Mouse (Mus musculus): ENCODE data around the gene Sh3kbp1. TPM values are rescaled to one million over a fixed set of nuclear protein-coding genes. Genes with fewer than 3 reads are reported as not detected.

Sh3kbp1 gene
- polyA plus RNA-seq, 1 experiment, result 32.0 TPM

- no peak overlapping the region for H3K27ac ChIP-seq (ENCODE audit: insufficient read depth, low read length)
- H3K4me3 ChIP-seq (ENCODE audit: insufficient read depth, low read length), result no peak overlapping the region
- TF ChIP-seq CTCF (IDR thresholded peaks at IDR 0.05; ENCODE audit: extremely low read depth, insufficient read depth, low read length) (no peak), POLR2A (IDR thresholded peaks at IDR 0.05; ENCODE audit: extremely low read depth, insufficient read depth, low read length) (no peak)
- no peaks in the 10 kb centered on the region; the same call in 1 of the 2 replicates for H3K4me1 ChIP-seq (ENCODE audit: control insufficient read depth, insufficient read depth, low read length)
These were observed 213.2 kb downstream of the Sh3kbp1 start for GRCm38 (mm10) chrX:159840225-159840624.

- no peak overlapping the region for H3K27ac ChIP-seq (ENCODE audit: insufficient read depth, low read length)
- no peaks in the 10 kb centered on the region for H3K4me1 ChIP-seq (ENCODE audit: control insufficient read depth, insufficient read depth, low read length)
- no peak overlapping the region for H3K4me3 ChIP-seq (ENCODE audit: insufficient read depth, low read length)
- TF ChIP-seq CTCF (IDR thresholded peaks at IDR 0.05; ENCODE audit: extremely low read depth, insufficient read depth, low read length) (no peak), POLR2A (IDR thresholded peaks at IDR 0.05; ENCODE audit: extremely low read depth, insufficient read depth, low read length) (no peak)
These were observed 223.7 kb downstream of the Sh3kbp1 start for GRCm38 (mm10) chrX:159850722-159851121.

GRCm38 (mm10) chrX:159856866-159857265 lies 229.8 kb downstream of the Sh3kbp1 start:
- Histone ChIP-seq H3K4me3 (ENCODE audit: insufficient read depth, low read length) (no peak overlapping the region), H3K27ac (ENCODE audit: insufficient read depth, low read length) (no peak overlapping the region), H3K4me1 (ENCODE audit: control insufficient read depth, insufficient read depth, low read length) (no peaks in the 10 kb centered on the region)
- TF ChIP-seq POLR2A (IDR thresholded peaks at IDR 0.05; ENCODE audit: extremely low read depth, insufficient read depth, low read length), result no peak
- TF ChIP-seq CTCF (IDR thresholded peaks at IDR 0.05; ENCODE audit: extremely low read depth, insufficient read depth, low read length), result no peak

- Histone ChIP-seq H3K4me3 (ENCODE audit: insufficient read depth, low read length) (no peak overlapping the region), H3K4me1 (ENCODE audit: control insufficient read depth, insufficient read depth, low read length) (no peaks in the 10 kb centered on the region), H3K27ac (ENCODE audit: insufficient read depth, low read length) (no peak overlapping the region)
- TF ChIP-seq POLR2A (IDR thresholded peaks at IDR 0.05; ENCODE audit: extremely low read depth, insufficient read depth, low read length), result no peak
- no peak for TF ChIP-seq CTCF (IDR thresholded peaks at IDR 0.05; ENCODE audit: extremely low read depth, insufficient read depth, low read length)
These were observed 231.1 kb downstream of the Sh3kbp1 start for GRCm38 (mm10) chrX:159858126-159858525.

- no peak overlapping the region for H3K4me3 ChIP-seq (ENCODE audit: insufficient read depth, low read length)
- H3K4me1 ChIP-seq (ENCODE audit: control insufficient read depth, insufficient read depth, low read length), result no peaks in the 10 kb centered on the region
- H3K27ac ChIP-seq (ENCODE audit: insufficient read depth, low read length), result no peak overlapping the region
- no peak for TF ChIP-seq CTCF (IDR thresholded peaks at IDR 0.05; ENCODE audit: extremely low read depth, insufficient read depth, low read length)
- TF ChIP-seq POLR2A (IDR thresholded peaks at IDR 0.05; ENCODE audit: extremely low read depth, insufficient read depth, low read length), result no peak
These were observed 233.9 kb downstream of the Sh3kbp1 start for GRCm38 (mm10) chrX:159860841-159861530.

GRCm38 (mm10) chrX:159867660-159868059 lies 240.6 kb downstream of the Sh3kbp1 start:
- TF ChIP-seq POLR2A (IDR thresholded peaks at IDR 0.05; ENCODE audit: extremely low read depth, insufficient read depth, low read length) (no peak), CTCF (IDR thresholded peaks at IDR 0.05; ENCODE audit: extremely low read depth, insufficient read depth, low read length) (no peak)

GRCm38 (mm10) chrX:159872521-159872920 lies 245.4 kb downstream of the Sh3kbp1 start:
- Histone ChIP-seq H3K4me1 (ENCODE audit: control insufficient read depth, insufficient read depth, low read length) (no peaks in the 10 kb centered on the region), H3K27ac (ENCODE audit: insufficient read depth, low read length) (no peak overlapping the region), H3K4me3 (ENCODE audit: insufficient read depth, low read length) (no peak overlapping the region)
- TF ChIP-seq CTCF (IDR thresholded peaks at IDR 0.05; ENCODE audit: extremely low read depth, insufficient read depth, low read length) (no peak), POLR2A (IDR thresholded peaks at IDR 0.05; ENCODE audit: extremely low read depth, insufficient read depth, low read length) (no peak)

More at GRCm38 (mm10) chrX:159867660-159868059, 240.6 kb downstream of the Sh3kbp1 start:
- Histone ChIP-seq H3K4me1 (ENCODE audit: control insufficient read depth, insufficient read depth, low read length) (no peaks in the 10 kb centered on the region), H3K27ac (ENCODE audit: insufficient read depth, low read length) (no peak overlapping the region), H3K4me3 (ENCODE audit: insufficient read depth, low read length) (no peak overlapping the region)

- Histone ChIP-seq H3K4me1 (ENCODE audit: control insufficient read depth, insufficient read depth, low read length) (no peaks in the 10 kb centered on the region; the same call in 1 of the 2 replicates), H3K4me3 (ENCODE audit: insufficient read depth, low read length) (no peak overlapping the region), H3K27ac (ENCODE audit: insufficient read depth, low read length) (no peak overlapping the region)
- no peak for TF ChIP-seq POLR2A (IDR thresholded peaks at IDR 0.05; ENCODE audit: extremely low read depth, insufficient read depth, low read length)
These were observed 250.7 kb downstream of the Sh3kbp1 start for GRCm38 (mm10) chrX:159877770-159878169.

- TF ChIP-seq POLR2A (IDR thresholded peaks at IDR 0.05; ENCODE audit: extremely low read depth, insufficient read depth, low read length) (no peak), CTCF (IDR thresholded peaks at IDR 0.05; ENCODE audit: extremely low read depth, insufficient read depth, low read length) (no peak)
These were observed 252.4 kb downstream of the Sh3kbp1 start for GRCm38 (mm10) chrX:159879455-159879854.

GRCm38 (mm10) chrX:159881576-159881975 lies 254.5 kb downstream of the Sh3kbp1 start:
- no peak for TF ChIP-seq POLR2A (IDR thresholded peaks at IDR 0.05; ENCODE audit: extremely low read depth, insufficient read depth, low read length)
- no peak for TF ChIP-seq CTCF (IDR thresholded peaks at IDR 0.05; ENCODE audit: extremely low read depth, insufficient read depth, low read length)

More at GRCm38 (mm10) chrX:159879455-159879854, 252.4 kb downstream of the Sh3kbp1 start:
- no peaks in the 10 kb centered on the region; the same call in 1 of the 2 replicates for H3K4me1 ChIP-seq (ENCODE audit: control insufficient read depth, insufficient read depth, low read length)
- H3K4me3 ChIP-seq (ENCODE audit: insufficient read depth, low read length), result no peak overlapping the region
- H3K27ac ChIP-seq (ENCODE audit: insufficient read depth, low read length), result no peak overlapping the region

More at GRCm38 (mm10) chrX:159881576-159881975, 254.5 kb downstream of the Sh3kbp1 start:
- H3K4me1 ChIP-seq (ENCODE audit: control insufficient read depth, insufficient read depth, low read length), result no peaks in the 10 kb centered on the region; the same call in 1 of the 2 replicates
- no peak overlapping the region for H3K27ac ChIP-seq (ENCODE audit: insufficient read depth, low read length)
- H3K4me3 ChIP-seq (ENCODE audit: insufficient read depth, low read length), result no peak overlapping the region
